Mouse (Mus musculus): ENCODE data around the gene Txlnb. TPM values are rescaled to one million over a fixed set of nuclear protein-coding genes. Genes with fewer than 3 reads are reported as not detected.

Txlnb gene
- polyA plus RNA-seq, 1 experiment from 2014 or later: 5.8 TPM

Other genes with a start within 250 kb of the Txlnb start
- gene Cited2, start 73.0 kb upstream of the Txlnb start, polyA plus RNA-seq (2014; fragmentation: Nextera tagmentation; extraction: Ambion mirVana): 90.4 and 95.8 TPM in 2 replicates
- gene Heca, start 151.8 kb downstream of the Txlnb start, polyA plus RNA-seq (2014; fragmentation: Nextera tagmentation; extraction: Ambion mirVana): 4.3 and 4.5 TPM in 2 replicates
- 178 and 189 TPM in 2 replicates for gene Abracl, start 227.1 kb downstream of the Txlnb start, polyA plus RNA-seq (2014; fragmentation: Nextera tagmentation; extraction: Ambion mirVana)